Mouse (Mus musculus): ENCODE measurements at regions not wholly inside any gene's neighbourhood (a gene's known extent, or its start where the extent isn't known, plus 50 kb on each side); places are given as distances from the start of the nearest gene placed in this dataset.

- TF ChIP-seq POLR2A (IDR thresholded peaks at IDR 0.05; ENCODE audit: borderline replicate concordance, insufficient read depth, low read length) (no peak), CTCF (IDR thresholded peaks at IDR 0.05; ENCODE audit: borderline replicate concordance, insufficient read depth, low read depth, low read length) (peak; percentile 95)
Measured at GRCm38 (mm10) chr7:68579666-68580065, 169.4 kb downstream of the Arrdc4 start.

All from cerebellum, adult 2 months (tissue).